Mouse (Mus musculus): ENCODE data around the gene Olfr1420.

DNA sequence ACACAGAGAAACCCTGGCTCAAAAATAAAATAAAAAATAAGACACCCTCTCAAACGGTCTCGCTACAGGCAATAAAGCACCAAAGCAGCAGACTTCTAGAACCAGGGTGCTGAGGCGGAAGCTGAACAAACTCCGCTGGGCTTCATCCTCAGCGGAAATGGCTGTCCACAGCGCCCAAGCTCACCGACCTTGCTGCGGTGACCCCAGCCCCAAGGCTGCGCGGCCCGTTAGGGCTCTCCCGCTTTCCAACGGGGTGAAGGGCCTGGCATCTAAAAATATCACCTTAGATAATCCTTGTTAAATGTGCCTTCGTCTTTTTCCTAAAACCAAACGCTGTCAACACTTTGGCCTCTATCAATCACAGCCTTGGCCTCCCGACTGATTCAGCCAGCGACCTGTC, 25.2 kb downstream of the Olfr1420 start:
- TF ChIP-seq CTCF (IDR thresholded peaks at IDR 0.05; ENCODE audit: borderline replicate concordance, control insufficient read depth, extremely low read depth, insufficient read depth, low read length, poor library complexity) (no peak), POLR2A (IDR thresholded peaks at IDR 0.05; ENCODE audit: control insufficient read depth, extremely low read depth, insufficient read depth, low read length, poor library complexity) (no peak; the same call in 1 of the 2 replicates)

Measured in thymus, adult 2 months (tissue).